Mouse (Mus musculus) brain, embryonic 14.5 days (tissue): Measurements from ENCODE around the gene Lrrc4. TPM values are rescaled to one million over a fixed set of nuclear protein-coding genes. Genes with fewer than 3 reads are reported as not detected.
A peak's percentile ranks its signal among the peaks of the same experiment; 100 is the strongest.

Experiments used
- DNase-seq: peaks from one replicate; pipeline ENCODE4 v3.0.0-alpha.2; 2011; ENCODE audit warnings: low read depth
- CTCF ChIP-seq: fragments of 200-500 bp; IDR thresholded peaks from 2 replicates; pipeline ENCODE4 v1.5.1; 2012; ENCODE audit warnings: inconsistent platforms, mild to moderate bottlenecking, moderate library complexity, borderline replicate concordance; ENCODE audit not compliant: insufficient read depth, insufficient read length; ENCODE audit errors: extremely low read depth
- POLR2A ChIP-seq: fragments of 200-500 bp; IDR thresholded peaks from 2 replicates; pipeline ENCODE4 v1.6.1; 2012; ENCODE audit warnings: mild to moderate bottlenecking, inconsistent platforms, borderline replicate concordance; ENCODE audit not compliant: poor library complexity, insufficient read depth, insufficient read length, severe bottlenecking; ENCODE audit errors: extremely low read depth
- polyA plus RNA-seq: library from polyadenylated mRNA; depleted of rRNA; stranded (reverse); fragments of >200 nt; gene quantifications from 2 replicates; pipeline ENCODE4 v1.2.3, GENCODE M21; 2012

Lrrc4 gene
- polyA plus RNA-seq, 1 experiment: 28.4 TPM

DNA sequence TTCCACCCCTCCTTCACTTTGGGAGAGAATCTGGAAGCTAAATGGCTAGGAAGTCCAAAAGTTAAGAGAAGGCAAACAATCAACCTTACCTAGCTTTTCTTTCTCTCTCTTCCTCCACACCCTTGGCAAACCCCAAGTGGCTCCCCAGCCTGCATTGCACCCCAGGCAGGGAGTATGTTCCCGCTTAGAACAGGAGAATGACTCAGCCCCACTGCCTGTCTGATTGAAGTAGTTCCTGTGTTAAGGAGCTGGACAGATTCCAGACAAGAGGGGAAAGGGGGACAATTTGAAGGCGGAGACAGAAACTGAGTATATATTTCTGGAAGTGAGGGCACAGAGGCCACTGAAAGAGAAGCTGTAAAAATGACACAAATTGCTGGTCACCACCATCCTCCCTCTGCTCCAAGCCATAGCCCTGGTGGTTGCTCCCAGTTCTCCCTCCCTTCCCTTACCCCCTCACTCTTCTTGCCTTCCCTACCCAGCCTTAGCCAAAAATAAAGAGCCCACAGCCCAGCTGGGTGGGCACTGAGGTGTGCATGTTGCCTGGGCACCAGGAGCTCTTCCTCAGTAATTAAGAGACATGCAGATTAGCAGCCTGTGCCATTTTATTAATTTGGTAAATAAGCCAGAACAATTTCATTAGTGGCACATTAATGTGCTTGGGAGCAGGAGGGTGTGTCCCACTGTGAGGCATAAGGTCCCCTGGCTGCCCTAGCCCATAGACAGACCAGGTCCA is 36.1 kb upstream of the Lrrc4 start:
- no peak for DNase-seq
- no peak for TF ChIP-seq POLR2A
- no peak for TF ChIP-seq CTCF

DNA sequence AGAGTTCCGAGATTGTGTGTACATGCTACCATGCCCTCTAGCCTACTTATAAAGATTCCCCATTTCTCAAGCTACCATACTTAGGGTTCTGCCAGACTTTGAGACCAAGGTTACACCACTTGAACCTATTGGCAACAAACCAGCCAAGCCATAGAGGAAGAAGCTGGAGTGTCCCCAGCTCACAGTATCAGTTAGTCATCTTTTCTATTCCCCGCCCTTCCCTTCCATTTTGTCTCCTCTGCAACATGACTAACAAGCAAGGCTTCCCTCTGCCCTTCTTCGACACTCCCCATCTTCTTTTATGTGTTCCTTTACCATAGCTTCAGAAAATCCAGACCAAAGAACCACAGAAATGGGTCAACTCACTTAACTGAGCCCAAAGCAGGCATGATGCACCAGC is 34.7 kb upstream of the Lrrc4 start:
- no peak for TF ChIP-seq CTCF
- no peak for TF ChIP-seq POLR2A
- no peak for DNase-seq

DNA sequence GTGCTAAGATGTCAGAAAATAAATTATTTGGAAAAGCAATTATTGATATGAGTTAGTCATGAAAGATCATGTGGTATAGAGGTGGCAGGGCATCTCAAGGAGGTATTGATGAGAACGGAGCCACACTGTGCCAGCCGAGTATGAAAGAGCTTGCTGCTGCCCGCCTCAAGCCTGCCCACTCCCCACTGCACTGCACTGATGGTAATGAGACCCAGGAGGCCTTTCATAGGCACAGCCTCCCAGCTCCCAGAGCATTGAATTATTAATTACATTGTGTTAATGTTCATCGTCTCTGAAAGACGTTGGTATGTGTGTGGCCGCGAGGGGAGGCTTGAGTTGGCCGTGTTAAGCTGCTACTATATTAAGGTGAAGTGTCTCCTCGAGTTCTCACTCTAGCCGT is 33.6 kb upstream of the Lrrc4 start:
- no peak for TF ChIP-seq CTCF
- no peak for TF ChIP-seq POLR2A
- DNase-seq: peak; percentile 71

DNA sequence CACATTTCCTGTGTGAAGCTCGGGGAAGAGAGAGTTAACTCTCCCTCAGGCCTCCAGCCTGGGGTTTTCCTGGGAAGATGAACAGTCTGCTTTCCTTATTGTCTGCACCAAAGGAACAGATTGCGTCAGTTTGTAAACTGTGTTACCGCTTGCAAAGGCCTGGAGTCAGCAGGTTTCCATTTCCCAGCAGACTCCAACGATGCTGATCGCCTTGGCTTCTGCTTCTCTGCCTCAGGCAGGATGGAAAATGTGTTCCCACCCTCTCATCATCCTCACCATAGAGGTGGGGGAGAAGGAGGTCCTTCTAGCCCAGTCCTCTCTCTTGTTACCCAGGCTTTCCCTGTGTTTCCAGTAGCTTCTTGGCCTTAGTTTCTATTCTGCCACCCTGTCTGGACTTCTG is 33.1 kb upstream of the Lrrc4 start:
- TF ChIP-seq POLR2A: no peak
- no peak for TF ChIP-seq CTCF
- DNase-seq: peak; percentile 91

GRCm38 (mm10) chr6:28862304-28862703 is 30.8 kb upstream of the Lrrc4 start:
- no peak for DNase-seq
- TF ChIP-seq POLR2A (no peak), CTCF (no peak)

GRCm38 (mm10) chr6:28860922-28861321 is 29.4 kb upstream of the Lrrc4 start:
- TF ChIP-seq POLR2A (no peak), CTCF (no peak)
- peak; percentile 27 for DNase-seq

DNA sequence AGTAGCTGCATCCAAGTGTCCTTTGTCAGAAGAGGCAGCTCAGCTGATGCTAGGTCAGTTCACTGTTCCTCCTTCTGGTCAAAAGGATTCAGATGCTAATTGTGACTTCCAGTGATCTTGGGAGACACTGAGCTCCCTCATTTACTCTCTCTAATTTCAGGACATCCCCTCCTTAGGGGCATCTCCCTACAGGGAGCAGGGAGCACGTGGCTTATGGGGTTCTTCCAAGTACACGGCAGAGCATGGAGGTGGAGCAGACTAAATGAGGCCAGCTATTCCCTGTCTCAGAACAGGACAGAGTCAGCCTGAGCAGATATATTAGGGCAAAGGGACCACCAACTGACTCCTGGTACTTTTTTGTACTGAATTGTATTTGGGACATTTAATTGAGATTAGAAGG is 28.9 kb upstream of the Lrrc4 start:
- DNase-seq: no peak
- no peak for TF ChIP-seq POLR2A

- TF ChIP-seq CTCF (no peak), POLR2A (no peak)
- DNase-seq: no peak
These were observed 27.5 kb upstream of the Lrrc4 start for GRCm38 (mm10) chr6:28859094-28859493.

GRCm38 (mm10) chr6:28857198-28858180 is 25.9 kb upstream of the Lrrc4 start:
- DNase-seq: no peak
- no peak for TF ChIP-seq CTCF
- no peak for TF ChIP-seq POLR2A

DNA sequence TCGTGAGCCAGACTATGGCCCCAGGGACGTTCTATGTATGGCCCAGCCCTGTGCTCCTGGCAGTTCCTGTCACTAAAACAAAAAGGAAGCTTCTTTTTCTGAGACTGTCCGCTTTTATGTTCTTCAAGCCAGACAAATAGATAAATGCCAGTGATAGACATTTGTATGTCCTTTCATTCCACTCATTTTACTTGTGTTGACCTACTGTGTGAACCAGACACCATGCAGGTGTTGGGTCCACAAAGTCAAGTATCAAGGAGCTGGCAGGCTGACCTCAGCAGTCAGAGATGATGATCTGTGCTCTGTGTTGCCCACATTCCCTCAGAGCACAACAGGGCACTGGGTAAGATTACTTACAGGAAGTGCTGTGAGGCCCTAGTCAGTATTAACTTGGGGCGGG is 25.2 kb upstream of the Lrrc4 start:
- TF ChIP-seq CTCF (no peak), POLR2A (no peak)
- no peak for DNase-seq

DNA sequence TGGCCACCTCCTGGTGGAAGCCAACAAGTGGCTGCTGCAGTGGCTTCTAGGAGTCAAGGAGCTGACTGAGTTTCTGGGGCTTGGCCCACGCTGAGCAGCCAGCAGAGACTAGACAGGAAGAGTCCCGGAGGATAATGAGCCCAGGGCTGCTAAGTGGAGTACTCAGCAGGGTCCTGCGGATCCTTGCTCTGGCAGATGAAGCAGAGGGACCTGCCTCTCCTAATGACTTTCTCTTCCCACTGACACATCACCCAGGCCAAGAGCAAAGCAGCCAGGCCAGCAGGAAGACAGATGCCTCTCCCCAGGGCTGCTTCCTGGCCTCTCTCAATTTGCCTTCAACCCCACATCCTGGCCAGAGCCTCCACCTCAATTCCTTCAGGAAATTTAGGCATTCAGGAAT is 23.9 kb upstream of the Lrrc4 start:
- TF ChIP-seq POLR2A: no peak
- no peak for TF ChIP-seq CTCF
- no peak for DNase-seq

- TF ChIP-seq CTCF: no peak
- TF ChIP-seq POLR2A: no peak
- no peak for DNase-seq
These were observed 23.1 kb upstream of the Lrrc4 start for GRCm38 (mm10) chr6:28854598-28854997.

- TF ChIP-seq POLR2A (no peak), CTCF (no peak)
- DNase-seq: peak; percentile 57
These were observed 22.1 kb upstream of the Lrrc4 start for GRCm38 (mm10) chr6:28853654-28854053.
